Mouse (Mus musculus) embryonic fibroblast, embryonic 13.5 days (primary cell): ENCODE results near the gene Gm21983.

Experiments used
- CTCF ChIP-seq: IDR thresholded peaks from 2 replicates; pipeline ENCODE4 v1.5.1; 2011; ENCODE audit warnings: mild to moderate bottlenecking, control low read depth, low read length, moderate library complexity, borderline replicate concordance; ENCODE audit not compliant: insufficient read depth
- POLR2A ChIP-seq: IDR thresholded peaks from 2 replicates; pipeline ENCODE4 v1.6.1; 2011; ENCODE audit warnings: low read depth, mild to moderate bottlenecking, control low read depth, low read length, moderate library complexity

- TF ChIP-seq POLR2A (no peak), CTCF (peak; percentile 84; the same call in 1 of the 2 replicates)
Observed at GRCm38 (mm10) chr7:27184964-27185363, 4.1 kb upstream of the Gm21983 start.
